Mouse (Mus musculus) hindbrain, embryonic 12.5 days (tissue): ENCODE results near the gene Capn8. TPM values are rescaled to one million over a fixed set of nuclear protein-coding genes. Genes with fewer than 3 reads are reported as not detected.

Experiments
- ATAC-seq: fragments of 200-750 bp; cut with Nextera tagmentation; 2 replicates; pipeline ENCODE4 v1.8.0; 2017; ENCODE audit warnings: moderate TSS enrichment; ENCODE audit not compliant: low FRiP score
- H3K27ac ChIP-seq: fragments of 300-500 bp; sonication (generic); 2 replicates; pipeline ENCODE4 v1.5.1; 2016; ENCODE audit warnings: mild to moderate bottlenecking
- H3K27me3 ChIP-seq: fragments of 300-500 bp; sonication (generic); 2 replicates; pipeline ENCODE4 v1.6.1; 2016; ENCODE audit warnings: mild to moderate bottlenecking
- H3K36me3 ChIP-seq: fragments of 300-500 bp; sonication (generic); 2 replicates; pipeline ENCODE4 v1.6.1; 2016; ENCODE audit warnings: mild to moderate bottlenecking
- H3K4me1 ChIP-seq: fragments of 300-500 bp; sonication (generic); 2 replicates; pipeline ENCODE4 v1.6.1; 2016
- H3K4me2 ChIP-seq: fragments of 300-500 bp; sonication (generic); replicated peaks from 2 replicates; pipeline ENCODE4 v1.6.1; 2016; ENCODE audit warnings: mild to moderate bottlenecking
- H3K4me3 ChIP-seq: fragments of 300-500 bp; sonication (generic); 2 replicates; pipeline ENCODE4 v1.5.1; 2016; ENCODE audit warnings: mild to moderate bottlenecking
- H3K9ac ChIP-seq: fragments of 300-500 bp; sonication (generic); 2 replicates; pipeline ENCODE4 v1.6.1; 2016; ENCODE audit warnings: mild to moderate bottlenecking, moderate library complexity
- H3K9me3 ChIP-seq: fragments of 300-500 bp; sonication (generic); replicated peaks from 2 replicates; pipeline ENCODE4 v1.6.1; 2016; ENCODE audit warnings: mild to moderate bottlenecking
- WGBS: fragments of 180-500 bp; shearing (Covaris S2); methylation state at CpG from one replicate; pipeline ENCODE4 v1.1.7; 2016; 5-methylcytosine and 5-hydroxymethylcytosine counted together
- polyA plus RNA-seq: library from polyadenylated mRNA; unstranded; fragments of >200 nt; fragmentation: Nextera tagmentation; extraction: Ambion mirVana; gene quantifications from 2 replicates; pipeline ENCODE4 v1.2.1, GENCODE M21; 2016

The Capn8 gene
- polyA plus RNA-seq, 1 experiment from 2014 or later: not detected

DNA sequence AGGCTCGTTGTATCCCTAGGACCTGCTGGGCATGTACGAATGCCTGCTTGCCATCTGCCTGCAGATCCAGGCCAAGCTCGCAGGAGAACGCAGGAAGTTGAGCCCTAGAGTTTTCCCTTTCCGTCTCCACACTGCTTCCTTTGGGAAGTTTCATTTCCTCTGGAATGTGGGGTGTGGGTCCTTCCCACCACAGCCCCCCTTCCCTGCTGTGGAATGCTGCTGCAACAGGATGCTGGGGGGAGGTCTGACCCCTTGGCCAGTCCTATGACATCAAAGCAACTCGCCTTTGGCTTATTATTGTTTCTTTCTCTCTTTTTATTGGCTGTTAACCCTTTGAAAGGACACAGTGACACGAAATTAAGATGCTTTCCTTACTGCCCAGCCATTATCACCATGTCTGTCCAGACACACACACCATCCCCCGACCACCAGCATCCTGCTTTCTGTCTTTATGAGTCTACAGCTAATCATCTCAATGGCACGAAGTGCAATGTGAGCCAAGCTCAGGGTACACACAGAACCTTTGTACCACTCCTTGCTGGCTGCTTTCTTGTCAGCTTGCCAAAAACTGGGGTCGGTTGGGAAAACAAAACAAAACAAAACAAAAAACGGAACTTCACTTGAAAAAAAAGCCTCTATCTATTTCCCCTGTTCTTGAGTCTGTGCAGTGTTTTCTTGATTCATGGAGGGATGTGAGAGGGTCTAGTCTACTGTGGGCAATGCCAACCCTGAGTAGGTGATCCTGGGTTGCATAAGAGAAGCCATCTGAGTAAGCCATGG lies 105.9 kb downstream of the Capn8 start:
- no peak overlapping the region for H3K4me3 ChIP-seq
- H3K36me3 ChIP-seq: no peaks in the 10 kb centered on the region
- H3K4me2 ChIP-seq: no peak overlapping the region
- peaks cover 32% of the 10 kb centered on the region for H3K4me1 ChIP-seq
- no peak for ATAC-seq
- 0 out of 2 replicates have a peak overlapping the region, but pooled peaks have one; percentile 25 for H3K27ac ChIP-seq
- 30% methylated on average over 11 of the region's 11 CpGs for WGBS
- H3K9me3 ChIP-seq: peaks cover 8% of the 10 kb centered on the region; the same call in 1 of the 2 replicates
- H3K9ac ChIP-seq: no peak overlapping the region
- no peaks in the 10 kb centered on the region for H3K27me3 ChIP-seq

DNA sequence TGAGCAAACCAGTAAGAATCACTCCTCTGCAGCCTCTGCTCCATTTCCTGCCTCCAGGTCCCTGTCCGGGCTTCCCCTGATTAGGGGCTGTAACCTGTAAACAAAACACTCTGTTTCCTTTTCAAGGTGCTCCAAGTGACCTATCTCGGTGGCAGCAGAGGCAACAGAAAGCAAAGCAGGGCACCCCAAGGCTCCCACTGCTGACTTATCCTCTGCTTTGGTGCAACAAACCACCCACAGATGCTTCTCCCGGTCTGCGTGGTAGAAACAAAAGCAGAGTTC lies 106.5 kb downstream of the Capn8 start:
- Histone ChIP-seq H3K9me3 (peaks cover 8% of the 10 kb centered on the region; the same call in 1 of the 2 replicates), H3K4me1 (peaks cover 27% of the 10 kb centered on the region), H3K36me3 (no peaks in the 10 kb centered on the region), H3K4me2 (no peak overlapping the region), H3K27ac (no peak overlapping the region), H3K27me3 (peaks cover 3% of the 10 kb centered on the region; the same call in 1 of the 2 replicates), H3K9ac (no peak overlapping the region), H3K4me3 (no peak overlapping the region)
- WGBS: 35% methylated on average over 4 of the region's 4 CpGs
- no peak for ATAC-seq

DNA sequence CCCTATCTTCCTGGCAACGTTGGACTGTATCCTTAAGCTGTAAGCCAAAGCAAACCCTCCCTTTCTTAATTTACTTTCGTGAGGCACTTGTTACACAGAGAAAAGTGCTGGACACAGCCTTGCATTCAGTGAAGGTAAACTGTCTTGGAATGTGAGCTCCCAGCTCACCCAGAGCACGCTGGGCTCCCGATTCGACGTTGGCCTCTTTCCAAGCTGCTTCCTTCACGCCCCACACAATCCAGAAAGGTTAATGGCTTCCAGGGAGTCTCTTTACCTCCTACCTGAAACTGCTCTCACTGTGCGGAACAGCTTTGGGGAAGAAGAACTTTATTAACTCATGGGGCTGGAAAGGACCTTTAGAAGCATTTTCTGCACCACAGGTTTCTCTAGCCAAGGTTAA lies 110.5 kb downstream of the Capn8 start:
- ATAC-seq: no peak
- Histone ChIP-seq H3K4me3 (no peak overlapping the region), H3K9me3 (peaks cover 8% of the 10 kb centered on the region; the same call in 1 of the 2 replicates), H3K27me3 (peaks cover 3% of the 10 kb centered on the region; the same call in 1 of the 2 replicates), H3K9ac (no peak overlapping the region), H3K27ac (no peak overlapping the region), H3K4me1 (peaks cover 17% of the 10 kb centered on the region), H3K4me2 (no peak overlapping the region), H3K36me3 (no peaks in the 10 kb centered on the region)
- WGBS: 73% methylated on average over 8 of the region's 8 CpGs

DNA sequence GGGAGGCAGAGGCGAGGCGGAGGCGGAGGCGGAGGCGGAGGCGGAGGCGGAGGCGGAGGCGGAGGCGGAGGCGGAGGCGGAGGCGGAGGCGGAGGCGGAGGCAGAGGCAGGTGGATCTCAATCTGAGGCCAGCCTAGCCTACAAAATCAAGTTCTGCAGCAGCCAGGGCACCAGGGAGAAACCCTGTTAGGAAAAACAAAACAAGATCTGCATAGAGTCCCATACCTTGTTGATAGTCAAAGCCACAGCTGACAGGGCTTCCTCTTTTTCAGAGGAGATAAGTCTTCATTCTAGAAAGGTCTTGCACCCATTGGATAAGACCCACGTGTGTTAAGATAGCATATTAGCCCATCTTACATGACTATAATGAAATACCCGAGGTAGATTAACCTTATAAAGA lies 113.3 kb downstream of the Capn8 start:
- ATAC-seq: no peak
- H3K36me3 ChIP-seq: no peaks in the 10 kb centered on the region
- H3K27me3 ChIP-seq: peaks cover 3% of the 10 kb centered on the region; the same call in 1 of the 2 replicates
- H3K27ac ChIP-seq: no peak overlapping the region
- no peak overlapping the region for H3K4me2 ChIP-seq
- no peak overlapping the region for H3K9ac ChIP-seq
- peaks cover 10% of the 10 kb centered on the region; the same call in 1 of the 2 replicates for H3K4me1 ChIP-seq
- peaks cover 8% of the 10 kb centered on the region; the same call in 1 of the 2 replicates for H3K9me3 ChIP-seq
- 96% methylated on average over 17 of the region's 17 CpGs for WGBS
- no peak overlapping the region for H3K4me3 ChIP-seq

DNA sequence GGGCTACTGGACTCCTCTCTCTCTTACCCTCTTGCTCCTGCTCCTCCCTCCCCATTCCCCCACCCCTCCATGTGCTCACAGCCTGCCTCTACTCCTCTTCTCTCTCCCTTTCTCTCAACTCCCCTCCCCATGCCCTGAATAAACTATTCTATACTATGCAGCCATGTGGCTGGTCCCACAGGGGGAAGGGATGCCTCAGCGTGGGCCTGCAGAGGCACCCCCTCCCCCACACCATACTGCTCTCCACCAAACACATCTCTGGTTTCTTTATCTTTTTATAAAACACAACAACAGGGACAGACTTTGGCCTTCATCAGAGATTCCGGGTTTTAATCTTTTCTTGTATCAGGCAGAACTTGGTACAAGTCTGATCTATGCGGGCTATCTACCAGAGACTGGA lies 114.4 kb downstream of the Capn8 start:
- Histone ChIP-seq H3K27ac (no peak overlapping the region), H3K4me2 (no peak overlapping the region), H3K4me1 (peaks cover 10% of the 10 kb centered on the region; the same call in 1 of the 2 replicates), H3K4me3 (no peak overlapping the region), H3K36me3 (no peaks in the 10 kb centered on the region), H3K27me3 (peaks cover 6% of the 10 kb centered on the region), H3K9ac (no peak overlapping the region), H3K9me3 (peaks cover 8% of the 10 kb centered on the region; the same call in 1 of the 2 replicates)
- 0 out of 2 replicates have a peak, but pooled peaks have one; percentile 35 for ATAC-seq
- WGBS: 63% methylated on average over 3 of the region's 3 CpGs

DNA sequence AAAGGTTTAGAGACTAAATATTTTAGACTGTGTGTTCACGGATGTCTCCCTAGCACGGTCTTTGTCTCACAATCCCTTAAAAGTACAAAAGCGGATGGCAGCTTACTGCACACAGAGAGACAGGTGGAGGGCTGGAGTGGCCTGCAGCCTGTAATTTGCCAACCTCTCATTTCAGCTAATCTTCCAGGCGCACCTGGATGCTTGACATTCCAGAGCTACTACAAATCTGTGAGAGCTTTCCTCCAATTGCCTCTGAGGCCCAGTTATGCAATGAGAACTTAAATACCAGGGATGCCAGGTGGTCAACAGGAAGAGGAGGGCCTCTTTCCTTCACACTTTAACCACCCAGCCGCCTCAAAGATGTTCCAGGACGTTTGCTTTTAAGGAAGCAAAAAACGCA lies 114.8 kb downstream of the Capn8 start:
- H3K4me3 ChIP-seq: no peak overlapping the region
- H3K4me2 ChIP-seq: no peak overlapping the region
- H3K36me3 ChIP-seq: no peaks in the 10 kb centered on the region
- H3K9me3 ChIP-seq: peaks cover 4% of the 10 kb centered on the region; the same call in 1 of the 2 replicates
- no peak overlapping the region for H3K9ac ChIP-seq
- no peak for ATAC-seq
- H3K27me3 ChIP-seq: peaks cover 7% of the 10 kb centered on the region
- H3K4me1 ChIP-seq: peaks cover 10% of the 10 kb centered on the region; the same call in 1 of the 2 replicates
- WGBS: 67% methylated on average over 7 of the region's 7 CpGs
- no peak overlapping the region for H3K27ac ChIP-seq

Other genes starting within 250 kb of the Capn8 start
- gene Fbxo28, start 223.4 kb upstream of the Capn8 start, polyA plus RNA-seq: 35.9 and 36.5 TPM in 2 replicates
- 31.9 and 32.7 TPM in 2 replicates for gene Trp53bp2, start 155.8 kb upstream of the Capn8 start, polyA plus RNA-seq
- 136 and 138 TPM in 2 replicates for gene Capn2, start 47.4 kb upstream of the Capn8 start, polyA plus RNA-seq
- not detected in 2 replicates for gene Ccdc185, start 184.2 kb downstream of the Capn8 start, polyA plus RNA-seq
- gene Susd4, start 198.9 kb downstream of the Capn8 start, polyA plus RNA-seq: 35.1 and 36.6 TPM in 2 replicates